Mouse (Mus musculus) erythroblast, embryonic 14.5 days (primary cell): Measurements from ENCODE around the gene Ucma. TPM values are rescaled to one million over a fixed set of nuclear protein-coding genes. Genes with fewer than 3 reads are reported as not detected.

Source experiments
- H3K27me3 ChIP-seq: 2 replicates; pipeline ENCODE4 v1.6.1; 2012; ENCODE audit warnings: inconsistent platforms; ENCODE audit not compliant: control insufficient read depth
- H3K36me3 ChIP-seq: 2 replicates; pipeline ENCODE4 v1.6.1; 2012; ENCODE audit warnings: mild to moderate bottlenecking, inconsistent platforms; ENCODE audit not compliant: control insufficient read depth
- H3K4me1 ChIP-seq: 2 replicates; pipeline ENCODE4 v1.6.1; 2012; ENCODE audit warnings: inconsistent platforms; ENCODE audit not compliant: control insufficient read depth
- H3K4me3 ChIP-seq: replicated peaks from 2 replicates; pipeline ENCODE3; 2012; ENCODE audit warnings: moderate library complexity, mild to moderate bottlenecking, inconsistent platforms
- H3K9me3 ChIP-seq: 2 replicates; pipeline ENCODE4 v1.6.1; 2012; ENCODE audit warnings: low read length, inconsistent platforms, mixed read lengths; ENCODE audit not compliant: control insufficient read depth
- GATA1 ChIP-seq: IDR thresholded peaks from 2 replicates; pipeline ENCODE4 v1.6.1; 2012; ENCODE audit warnings: low read length, inconsistent platforms, mixed read lengths
- TAL1 ChIP-seq: IDR thresholded peaks from 3 replicates; pipeline ENCODE4 v1.6.1; 2012; ENCODE audit warnings: low read length, inconsistent platforms, mixed read lengths
- polyA plus RNA-seq: library from polyadenylated mRNA; stranded (reverse); fragments of >175 nt; gene quantifications from 2 replicates; pipeline ENCODE4 v1.2.3, GENCODE M21; 2012

Gene Ucma
- polyA plus RNA-seq, 1 experiment, result not detected

DNA sequence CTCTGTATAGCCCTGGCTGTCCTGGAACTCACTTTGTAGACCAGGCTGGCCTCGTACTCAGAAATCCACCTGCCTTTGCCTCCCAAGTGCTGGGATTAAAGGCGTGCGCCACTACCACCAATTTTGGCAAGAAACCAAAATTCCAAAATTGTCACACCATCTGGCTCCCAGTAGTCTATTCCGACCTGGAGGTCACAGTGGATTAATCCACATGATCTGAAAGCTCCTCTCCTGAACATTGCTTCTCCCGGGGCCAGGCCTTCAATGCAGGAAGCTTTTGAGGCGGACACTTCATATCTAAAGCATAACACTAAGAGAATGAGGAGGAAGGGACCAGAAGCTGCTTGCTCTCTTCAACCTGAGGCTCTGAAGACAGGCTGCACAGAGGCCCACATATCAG is 39.6 kb downstream of the Ucma start:
- TF ChIP-seq TAL1 (no peak), GATA1 (no peak)
- H3K9me3 ChIP-seq, result peaks cover 3% of the 10 kb centered on the region
- no peaks in the 10 kb centered on the region for H3K27me3 ChIP-seq
- peaks cover 32% of the 10 kb centered on the region for H3K4me1 ChIP-seq
- H3K36me3 ChIP-seq, result peaks cover 31% of the 10 kb centered on the region
- no peak overlapping the region for H3K4me3 ChIP-seq

DNA sequence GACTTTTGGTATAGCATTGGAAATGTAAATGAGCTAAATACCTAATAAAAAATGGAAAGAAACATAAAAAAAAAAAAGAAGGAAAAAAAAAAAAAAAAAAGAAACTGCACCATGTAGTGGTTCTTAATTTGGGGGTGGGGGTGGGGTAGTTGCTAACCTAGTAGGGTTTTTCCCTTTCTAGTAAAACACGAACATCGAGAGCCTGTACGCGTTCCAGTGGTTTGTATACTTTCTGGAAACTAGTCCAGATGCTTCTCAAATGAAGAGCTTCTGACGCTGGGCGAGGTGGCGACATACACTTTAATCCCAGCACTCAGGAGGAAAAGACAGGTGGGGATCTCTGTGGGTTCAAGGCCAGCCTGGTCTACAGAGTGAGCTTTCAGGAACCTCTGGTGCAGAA is 41.0 kb downstream of the Ucma start:
- Histone ChIP-seq H3K9me3 (no peaks in the 10 kb centered on the region), H3K36me3 (peaks cover 34% of the 10 kb centered on the region), H3K27me3 (no peaks in the 10 kb centered on the region), H3K4me3 (no peak overlapping the region), H3K4me1 (peaks cover 23% of the 10 kb centered on the region)
- no peak for TF ChIP-seq GATA1
- no peak for TF ChIP-seq TAL1

DNA sequence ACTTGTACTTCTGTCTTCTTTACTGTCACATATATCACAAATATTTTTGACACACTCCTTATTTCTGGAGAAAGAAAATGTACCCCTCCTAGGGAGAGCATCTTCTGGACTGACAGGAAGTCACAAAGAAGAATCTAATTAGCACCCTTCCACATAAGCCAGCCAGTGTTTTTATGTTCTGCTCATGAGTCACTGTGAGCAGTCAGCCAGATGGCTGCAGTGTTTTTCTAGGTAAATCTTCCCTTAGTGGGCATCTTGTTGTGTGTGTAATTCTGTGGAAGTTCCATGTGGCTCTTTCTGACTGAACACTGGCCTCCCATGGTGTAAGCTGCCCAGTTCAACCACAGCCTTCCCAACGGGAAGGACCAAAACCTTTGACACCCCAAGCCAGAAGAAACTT is 43.8 kb downstream of the Ucma start:
- Histone ChIP-seq H3K27me3 (no peaks in the 10 kb centered on the region), H3K4me3 (no peak overlapping the region), H3K36me3 (peaks cover 56% of the 10 kb centered on the region), H3K9me3 (no peaks in the 10 kb centered on the region), H3K4me1 (peaks cover 18% of the 10 kb centered on the region)
- no peak for TF ChIP-seq TAL1
- TF ChIP-seq GATA1, result no peak

DNA sequence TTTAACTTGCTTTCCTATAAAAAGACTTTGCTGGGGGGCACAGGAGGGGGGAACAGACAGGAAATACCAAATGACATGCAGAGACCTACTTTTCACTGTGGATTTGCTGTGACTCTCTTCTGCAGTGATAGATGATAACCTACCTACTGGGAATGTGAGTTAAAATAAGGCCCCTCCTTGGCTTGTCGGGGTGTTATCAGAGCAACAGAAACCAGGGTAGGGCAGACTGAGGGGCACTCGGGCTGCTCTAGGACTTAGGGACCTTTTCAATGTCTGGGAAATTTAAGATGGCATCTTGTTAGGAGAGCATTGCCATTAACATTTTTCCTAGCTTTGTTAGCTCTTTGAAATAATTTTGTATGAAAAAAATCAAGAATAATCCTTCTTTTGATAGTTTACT is 47.4 kb downstream of the Ucma start:
- no peaks in the 10 kb centered on the region for H3K27me3 ChIP-seq
- no peak overlapping the region for H3K4me3 ChIP-seq
- H3K4me1 ChIP-seq, result peaks cover 19% of the 10 kb centered on the region
- TF ChIP-seq TAL1, result no peak
- no peak for TF ChIP-seq GATA1
- H3K36me3 ChIP-seq, result peaks cover 85% of the 10 kb centered on the region
- no peaks in the 10 kb centered on the region for H3K9me3 ChIP-seq

DNA sequence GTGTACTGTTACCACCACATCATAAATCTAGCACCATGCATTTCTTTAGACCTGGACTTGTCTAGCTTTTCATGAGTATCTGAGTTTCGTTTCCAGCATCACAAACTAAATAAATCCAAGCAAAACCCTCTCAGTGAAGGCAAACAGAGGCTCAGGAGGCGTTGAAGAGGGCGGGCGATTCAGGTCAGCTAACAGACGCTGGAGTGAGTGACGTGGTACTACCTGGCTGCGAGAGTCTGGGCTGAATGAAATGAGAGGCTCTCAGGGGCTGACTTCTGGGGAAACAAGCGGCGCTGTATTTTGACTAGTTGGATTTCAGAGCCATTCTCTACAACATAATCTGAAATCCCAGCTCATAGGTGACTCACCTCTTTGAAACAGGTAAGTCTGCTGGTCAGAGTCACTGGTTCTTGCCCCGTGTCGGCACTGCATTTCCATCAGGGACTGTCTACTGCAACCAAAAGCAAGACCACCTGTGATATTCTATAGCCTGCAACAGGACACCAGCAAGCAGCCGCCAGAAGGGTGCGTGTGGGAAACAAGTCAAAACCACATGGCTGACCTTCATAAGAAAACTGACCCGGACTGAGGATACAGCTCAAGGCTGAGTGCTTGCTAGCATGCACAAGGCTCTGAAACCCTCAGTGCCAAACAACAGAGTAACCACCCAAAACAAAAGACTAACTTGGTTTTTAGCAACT is 47.9 kb downstream of the Ucma start:
- Histone ChIP-seq H3K9me3 (no peaks in the 10 kb centered on the region), H3K27me3 (no peaks in the 10 kb centered on the region), H3K36me3 (peaks cover 84% of the 10 kb centered on the region), H3K4me1 (peaks cover 19% of the 10 kb centered on the region), H3K4me3 (no peak overlapping the region)
- TF ChIP-seq GATA1 (no peak), TAL1 (no peak)

DNA sequence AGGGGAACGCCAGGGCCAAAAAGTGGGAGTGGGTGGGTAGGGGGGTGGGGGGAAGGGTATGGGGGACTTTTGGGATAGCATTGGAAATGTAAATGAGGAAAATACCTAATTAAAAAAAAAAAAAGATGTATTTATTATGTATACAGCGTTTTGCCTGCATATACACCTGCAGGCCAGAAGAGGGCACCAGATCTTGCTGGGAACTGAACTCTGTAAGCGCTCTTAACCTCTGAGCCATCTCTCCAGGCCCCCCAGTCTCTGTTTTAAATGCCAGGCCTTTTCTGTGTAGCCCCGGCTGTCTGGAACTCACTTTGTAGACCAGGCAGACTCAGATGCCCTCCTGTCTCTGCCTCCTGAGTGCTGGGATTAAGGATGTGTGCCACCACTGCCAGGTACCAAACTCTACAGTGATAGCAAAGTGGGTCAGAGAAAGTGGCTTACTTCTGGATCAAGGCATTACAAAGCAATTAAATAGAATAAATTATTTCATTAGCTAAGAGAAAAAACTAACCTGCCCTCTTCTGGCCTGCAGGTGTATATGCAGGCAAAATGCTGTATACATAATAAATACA is 49.3 kb downstream of the Ucma start:
- H3K4me1 ChIP-seq, result peaks cover 19% of the 10 kb centered on the region
- H3K27me3 ChIP-seq, result no peaks in the 10 kb centered on the region
- H3K4me3 ChIP-seq, result no peak overlapping the region
- H3K36me3 ChIP-seq, result peaks cover 83% of the 10 kb centered on the region
- TF ChIP-seq TAL1, result no peak
- no peak for TF ChIP-seq GATA1
- H3K9me3 ChIP-seq, result no peaks in the 10 kb centered on the region

DNA sequence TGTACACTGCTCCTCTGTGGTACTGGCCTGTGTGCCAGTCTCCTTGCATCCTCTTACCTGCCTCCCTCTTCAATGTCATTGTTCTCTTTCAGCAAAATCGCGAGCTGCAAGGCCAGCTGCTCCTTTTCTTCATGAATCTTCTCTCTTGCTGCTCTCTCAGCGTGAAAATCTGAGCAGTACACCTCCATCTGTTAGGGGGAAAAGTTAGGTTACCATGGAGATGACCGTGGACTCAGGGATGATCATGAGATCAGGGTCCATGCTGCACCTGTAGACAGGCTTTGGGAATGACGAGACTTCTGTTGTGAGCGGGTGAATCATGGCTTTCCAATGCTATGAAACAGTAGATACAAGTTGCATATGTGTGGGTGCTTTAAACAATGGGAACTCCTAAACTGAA is 51.1 kb downstream of the Ucma start:
- Histone ChIP-seq H3K4me3 (no peak overlapping the region), H3K9me3 (no peaks in the 10 kb centered on the region), H3K4me1 (peaks cover 17% of the 10 kb centered on the region), H3K27me3 (no peaks in the 10 kb centered on the region), H3K36me3 (peaks cover 83% of the 10 kb centered on the region)
- no peak for TF ChIP-seq GATA1
- TF ChIP-seq TAL1, result no peak

DNA sequence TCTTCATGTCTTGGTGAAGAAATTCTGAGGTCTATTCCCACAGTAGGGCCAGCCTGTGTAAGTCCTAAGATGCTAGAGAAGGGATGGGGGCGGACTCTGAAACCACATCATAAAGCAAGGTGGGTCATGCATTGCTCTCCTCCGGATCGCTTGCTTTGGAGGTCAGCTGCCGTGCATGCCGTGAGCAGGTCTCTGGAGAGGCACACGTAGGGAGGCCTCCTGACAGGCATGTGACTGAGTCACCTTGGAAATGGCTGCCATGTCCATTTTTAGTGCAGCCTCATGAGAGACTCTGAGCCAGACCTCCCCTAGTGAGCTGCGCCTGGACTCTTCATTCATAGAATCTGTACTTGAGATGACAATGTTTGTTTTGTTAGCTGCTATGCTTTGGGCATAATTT is 52.1 kb downstream of the Ucma start:
- Histone ChIP-seq H3K4me3 (no peak overlapping the region), H3K36me3 (peaks cover 84% of the 10 kb centered on the region), H3K27me3 (no peaks in the 10 kb centered on the region), H3K4me1 (peaks cover 16% of the 10 kb centered on the region), H3K9me3 (no peaks in the 10 kb centered on the region)
- TF ChIP-seq GATA1 (no peak), TAL1 (no peak)

DNA sequence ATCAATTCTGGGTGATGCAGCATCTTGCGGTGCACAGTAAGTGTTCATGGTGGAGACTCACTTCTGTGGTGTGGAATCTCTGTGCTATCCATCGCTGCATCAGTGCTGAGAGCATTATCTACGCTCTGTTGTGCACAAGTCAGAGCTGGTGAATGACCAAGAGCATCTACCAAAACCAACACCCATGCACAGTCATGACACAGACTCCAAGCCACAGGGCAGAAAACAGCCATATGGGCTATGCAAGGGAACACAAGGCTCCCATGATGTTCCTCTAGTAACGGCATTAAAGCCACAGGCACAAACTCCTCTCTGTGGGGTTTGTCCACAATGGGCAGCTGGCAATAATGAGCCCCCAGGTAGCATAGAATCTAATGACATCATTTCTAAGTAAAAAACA is 53.9 kb downstream of the Ucma start:
- Histone ChIP-seq H3K4me1 (peaks cover 18% of the 10 kb centered on the region), H3K9me3 (no peaks in the 10 kb centered on the region), H3K36me3 (peaks cover 87% of the 10 kb centered on the region), H3K27me3 (no peaks in the 10 kb centered on the region), H3K4me3 (no peak overlapping the region)
- TF ChIP-seq GATA1 (no peak), TAL1 (no peak)
